Mouse (Mus musculus) adrenal gland, postnatal 36 days (tissue): ENCODE measurements around the gene Rps10. TPM values are rescaled to one million over a fixed set of nuclear protein-coding genes. Genes with fewer than 3 reads are reported as not detected.

Source experiments
- DNase-seq, 2 experiments: peaks; one replicate each; pipeline ENCODE4 v3.0.0; 2021; ENCODE audit warnings: mixed read lengths in 1 of 2
- total RNA-seq, 2 experiments: library from RNA; stranded (reverse); gene quantifications; 2 replicates each; pipeline ENCODE4 v1.2.3; 2021

Gene Rps10
- total RNA-seq, 2 experiments from 2014 or later, result 945 to 1,005 TPM

- no peak for DNase-seq
Measured at GRCm38 (mm10) chr17:27613016-27613415, 23.5 kb downstream of the Rps10 start.

DNA sequence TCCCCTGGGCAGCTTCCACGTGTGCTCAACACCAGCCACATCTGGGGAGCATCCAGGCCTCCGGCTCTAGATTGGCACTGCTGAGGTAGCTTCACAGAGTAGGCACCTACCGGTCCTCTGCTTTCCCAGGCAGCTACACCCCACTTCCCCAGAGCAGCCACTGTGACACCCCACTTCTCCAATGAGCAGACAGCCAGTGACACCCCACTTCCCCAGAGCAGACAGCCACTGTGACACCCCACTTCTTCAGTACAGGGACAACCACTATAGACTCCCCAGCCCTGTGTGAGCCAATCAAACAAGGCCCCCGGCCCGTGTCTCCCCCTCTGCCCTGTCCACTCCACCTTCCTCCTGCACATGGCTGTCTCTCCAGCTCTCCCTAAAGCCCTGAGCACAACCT, 24.5 kb downstream of the Rps10 start:
- DNase-seq, result no peak

DNA sequence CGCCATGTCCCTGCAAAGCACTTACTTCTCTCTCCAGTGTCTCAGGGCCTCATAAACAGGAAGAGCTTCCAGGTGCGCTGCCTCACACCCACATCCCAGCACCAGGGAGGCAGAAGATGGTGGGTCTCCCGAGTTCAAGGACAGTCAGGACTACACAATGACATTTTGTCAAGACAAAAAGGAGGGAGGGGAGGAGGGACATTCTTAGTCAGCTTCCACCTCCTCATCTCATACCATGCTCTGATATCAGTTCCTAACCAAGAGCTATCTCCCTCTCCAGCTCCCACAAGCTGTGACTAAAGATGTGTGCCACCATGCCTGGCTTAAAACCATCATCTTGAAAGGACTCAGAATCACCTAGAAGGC, 25.0 kb downstream of the Rps10 start:
- no peak for DNase-seq

GRCm38 (mm10) chr17:27610679-27611518, 25.6 kb downstream of the Rps10 start:
- DNase-seq, result peak; percentile 12 to 27

DNA sequence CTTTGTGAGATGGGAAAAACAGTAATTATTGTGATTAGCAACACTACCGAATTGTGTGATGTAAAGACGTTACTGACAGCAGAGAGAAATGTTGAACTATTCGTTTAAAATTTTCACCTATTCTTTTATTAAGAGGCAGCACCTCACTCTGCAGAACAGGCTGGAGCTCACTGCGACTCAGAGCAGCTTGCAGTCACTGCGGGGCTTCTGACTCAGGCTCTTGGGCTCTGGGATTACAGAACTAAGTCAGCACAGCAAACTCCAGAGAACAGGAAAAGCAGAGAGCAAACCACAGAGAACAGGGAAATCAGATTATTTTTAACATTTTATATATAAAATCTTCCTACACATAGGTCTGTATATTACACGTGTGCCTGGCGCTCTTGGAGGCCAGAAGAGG, 26.9 kb downstream of the Rps10 start:
- DNase-seq, result no peak

DNA sequence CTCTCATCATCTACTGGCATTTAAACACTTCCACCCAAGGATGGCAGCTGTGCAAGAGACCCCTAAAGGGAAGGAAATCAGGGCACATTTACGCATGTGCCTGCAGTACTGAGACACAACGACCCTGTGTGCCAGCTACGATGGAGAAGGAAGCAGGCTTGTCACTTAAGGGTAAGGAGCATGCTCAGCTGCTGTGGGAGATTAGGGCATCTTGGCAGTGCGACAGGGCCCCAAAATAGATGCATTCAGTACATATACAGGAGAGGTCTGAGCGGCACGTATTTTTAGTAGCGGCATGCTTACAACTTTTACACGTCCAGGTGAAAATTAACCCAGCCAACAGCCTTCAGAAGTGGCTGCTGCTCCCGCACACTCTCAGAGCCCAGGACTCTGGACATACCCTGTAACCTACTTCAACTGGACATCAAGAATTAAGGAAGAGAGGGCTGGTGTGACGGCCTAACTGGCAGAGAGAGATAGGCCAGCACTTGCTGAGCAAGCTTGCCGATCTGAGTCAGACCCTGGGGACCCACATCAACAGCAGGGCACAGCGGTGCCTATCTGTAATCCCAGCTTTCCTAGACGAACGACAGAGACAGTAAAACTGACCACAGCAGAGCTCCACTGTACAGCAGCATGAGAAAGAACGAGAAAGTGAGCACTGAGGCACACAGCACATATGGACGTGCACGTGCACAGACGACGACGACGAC, 32.8 kb downstream of the Rps10 start:
- no peak for DNase-seq

- DNase-seq, result no peak
Measured at GRCm38 (mm10) chr17:27603036-27603435, 33.4 kb downstream of the Rps10 start.

GRCm38 (mm10) chr17:27600869-27601268, 35.6 kb downstream of the Rps10 start:
- no peak for DNase-seq

DNA sequence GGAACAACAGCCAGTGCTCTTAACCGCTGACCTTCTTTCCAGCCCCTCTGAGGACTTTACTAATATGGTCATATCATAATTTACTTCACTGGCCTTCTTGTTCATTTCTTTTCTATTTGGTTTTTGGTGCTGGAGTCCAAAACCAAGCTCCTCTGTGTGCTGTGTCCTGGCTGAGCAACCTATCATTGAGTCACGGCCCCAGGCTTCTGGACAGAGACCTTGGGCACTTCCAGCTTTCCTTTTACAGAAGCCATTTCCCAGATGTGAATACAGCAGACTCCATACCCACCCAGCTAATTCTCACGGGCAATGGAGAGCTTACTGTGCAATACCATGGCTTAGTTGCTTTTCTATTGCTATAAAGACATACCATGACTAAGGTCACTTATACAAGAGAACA, 36.2 kb downstream of the Rps10 start:
- peak; percentile 29 to 58 for DNase-seq

- no peak for DNase-seq
Measured at GRCm38 (mm10) chr17:27596376-27597190, 39.9 kb downstream of the Rps10 start.

DNA sequence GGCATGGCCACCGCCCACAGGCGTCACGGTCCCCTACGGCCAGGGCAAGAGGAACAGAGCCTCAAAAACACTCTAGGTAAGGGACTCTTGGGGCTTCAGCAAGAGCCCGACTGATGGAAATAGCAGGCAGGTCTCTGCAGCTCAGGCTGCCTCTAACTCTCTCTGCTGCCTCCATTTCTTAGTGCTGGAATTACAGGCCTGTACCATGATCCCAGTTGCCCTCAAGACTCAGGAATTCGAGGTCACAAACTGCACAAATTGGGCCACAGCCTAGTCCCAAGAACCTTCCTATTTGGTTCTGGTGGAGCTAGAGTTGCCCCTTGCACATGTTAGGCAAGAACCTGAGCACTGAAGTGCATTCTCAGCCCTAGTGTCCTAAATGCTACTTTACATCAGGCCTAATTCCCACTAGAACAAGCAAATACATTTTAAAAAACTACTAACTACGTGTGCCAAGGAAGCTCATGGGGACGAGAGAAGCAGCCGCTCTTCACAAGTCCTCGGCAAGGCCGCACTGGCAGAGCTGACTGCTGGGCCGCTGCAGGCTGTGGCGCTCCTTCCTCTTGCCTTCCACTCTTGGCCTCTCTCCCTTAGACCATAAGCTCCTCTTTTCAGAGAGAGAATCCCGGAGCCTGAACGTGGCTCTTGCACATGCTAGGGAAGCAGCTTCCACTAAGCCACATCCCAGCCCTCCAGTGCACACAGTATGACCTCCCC, 40.7 kb downstream of the Rps10 start:
- DNase-seq, result peak in 1 of 2 experiments; percentile 37

- no peak for DNase-seq
Measured at GRCm38 (mm10) chr17:27592565-27592910, 43.9 kb downstream of the Rps10 start.

DNA sequence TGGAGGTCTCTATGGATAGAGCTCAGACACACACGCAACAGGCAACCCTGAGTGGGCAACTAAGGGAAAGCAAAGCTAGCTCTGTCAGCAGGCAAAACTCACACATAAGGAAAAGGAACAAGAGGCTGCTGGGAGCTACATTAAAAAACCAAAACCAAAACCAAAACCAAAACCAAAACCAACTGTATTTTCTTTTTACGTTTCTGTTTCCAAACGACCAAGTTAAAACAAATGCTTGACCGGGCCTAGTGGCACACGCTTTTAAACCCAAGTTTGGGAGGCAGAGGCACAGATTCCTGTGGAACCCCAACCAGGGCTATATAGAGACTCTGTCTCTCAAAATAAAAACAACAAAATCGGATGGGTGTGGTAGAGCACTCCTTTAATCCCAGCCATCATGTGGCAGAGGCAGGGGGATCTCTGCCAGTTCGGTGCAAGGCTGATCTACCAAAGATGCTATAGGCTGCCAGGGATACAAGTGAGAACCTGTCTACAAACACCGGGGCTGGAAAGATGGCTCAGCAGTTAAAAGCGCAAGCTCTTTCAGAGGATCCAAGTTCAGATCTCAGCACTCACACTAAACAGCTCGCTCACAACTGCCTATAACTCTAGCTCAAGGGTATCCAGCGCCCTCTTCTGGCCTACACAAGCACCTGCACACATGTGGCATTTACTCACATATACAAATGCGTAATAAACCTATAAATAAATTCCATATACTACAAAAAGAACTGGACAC, 44.5 kb downstream of the Rps10 start:
- DNase-seq, result no peak

GRCm38 (mm10) chr17:27588231-27588630, 48.2 kb downstream of the Rps10 start:
- no peak for DNase-seq

GRCm38 (mm10) chr17:27587252-27587651, 49.2 kb downstream of the Rps10 start:
- DNase-seq, result no peak

- no peak for DNase-seq
Measured at GRCm38 (mm10) chr17:27586661-27587060, 49.8 kb downstream of the Rps10 start.

- DNase-seq, result no peak
Measured at GRCm38 (mm10) chr17:27583185-27583894, 53.1 kb downstream of the Rps10 start.
